Mouse (Mus musculus) limb, embryonic 13.5 days (tissue): ENCODE results near the gene Acd. TPM values are rescaled to one million over a fixed set of nuclear protein-coding genes. Genes with fewer than 3 reads are reported as not detected.

Source experiments
- ATAC-seq: fragments of 200-750 bp; cut with Nextera tagmentation; 2 replicates; pipeline ENCODE4 v1.8.0; 2017; ENCODE audit warnings: low read depth, moderate number of reproducible peaks, moderate TSS enrichment; ENCODE audit not compliant: low FRiP score
- H3K27ac ChIP-seq: fragments of 300-500 bp; sonication (generic); 2 replicates; pipeline ENCODE4 v1.5.1; 2015; ENCODE audit warnings: inconsistent platforms, mild to moderate bottlenecking, moderate library complexity
- H3K27me3 ChIP-seq: fragments of 300-500 bp; sonication (generic); 2 replicates; pipeline ENCODE4 v1.6.1; 2015; ENCODE audit warnings: mild to moderate bottlenecking, inconsistent platforms
- H3K36me3 ChIP-seq: fragments of 300-500 bp; sonication (generic); 2 replicates; pipeline ENCODE4 v1.6.1; 2015; ENCODE audit warnings: inconsistent platforms, mild to moderate bottlenecking, moderate library complexity
- H3K4me1 ChIP-seq: fragments of 300-500 bp; sonication (generic); 2 replicates; pipeline ENCODE4 v1.6.1; 2015; ENCODE audit warnings: inconsistent platforms
- H3K4me2 ChIP-seq: fragments of 300-500 bp; sonication (generic); replicated peaks from 2 replicates; pipeline ENCODE4 v1.6.1; 2015; ENCODE audit warnings: inconsistent platforms, mild to moderate bottlenecking, moderate library complexity
- H3K4me3 ChIP-seq: fragments of 300-500 bp; sonication (generic); 2 replicates; pipeline ENCODE4 v1.5.1; 2015; ENCODE audit warnings: moderate library complexity, mild to moderate bottlenecking, inconsistent platforms
- H3K9ac ChIP-seq: fragments of 300-500 bp; sonication (generic); 2 replicates; pipeline ENCODE4 v1.6.1; 2015; ENCODE audit warnings: mild to moderate bottlenecking, inconsistent platforms
- H3K9me3 ChIP-seq: fragments of 300-500 bp; sonication (generic); 2 replicates; pipeline ENCODE4 v1.6.1; 2016; ENCODE audit warnings: inconsistent platforms
- WGBS: fragments of 180-500 bp; shearing (Covaris S2); methylation state at CpG from one replicate; pipeline ENCODE4 v1.1.7; 2015; 5-methylcytosine and 5-hydroxymethylcytosine counted together
- polyA plus RNA-seq: library from polyadenylated mRNA; unstranded; fragments of >200 nt; fragmentation: Nextera tagmentation; extraction: Ambion mirVana; gene quantifications from 2 replicates; pipeline ENCODE4 v1.2.1, GENCODE M21; 2015

The Acd gene
- polyA plus RNA-seq, 1 experiment from 2014 or later = 81.5 TPM

DNA sequence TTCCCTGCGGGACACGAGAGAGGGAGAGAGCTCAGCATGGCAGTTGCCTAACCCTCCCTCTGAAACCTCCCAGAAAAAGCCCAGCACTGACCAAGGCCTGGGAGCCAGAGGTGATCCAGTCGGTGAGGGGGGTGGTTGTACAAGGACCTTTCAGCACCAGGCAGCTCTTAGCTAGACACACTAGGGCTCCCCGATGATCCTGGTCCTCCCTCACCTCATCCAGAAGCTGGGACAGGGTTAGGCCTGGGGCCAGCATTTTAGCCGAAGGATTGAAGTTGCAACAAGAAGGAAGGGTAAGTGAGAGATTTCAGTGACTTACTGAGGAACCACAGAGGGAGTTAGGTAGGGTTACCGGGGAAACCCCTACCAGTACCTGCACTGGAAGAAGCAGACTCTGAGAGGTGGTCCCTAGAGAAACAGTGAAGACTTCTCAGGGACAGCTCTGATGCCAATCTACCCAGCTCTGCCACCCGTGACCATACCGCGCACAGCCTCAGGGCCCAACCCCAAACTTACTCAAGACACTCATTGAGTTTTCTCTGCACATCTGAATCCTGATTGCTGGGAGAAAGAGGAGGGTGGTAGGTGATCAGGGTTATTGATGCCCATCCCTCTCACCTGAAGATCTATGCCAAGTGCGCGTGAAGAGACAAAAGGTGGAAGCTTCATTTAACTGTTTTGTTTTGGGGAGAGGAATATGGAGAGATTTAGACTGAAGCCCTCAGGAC lies 1.2 kb downstream of the Acd start:
- no peak overlapping the region for H3K27ac ChIP-seq
- 91% methylated on average over 11 of the region's 11 CpGs for WGBS

DNA sequence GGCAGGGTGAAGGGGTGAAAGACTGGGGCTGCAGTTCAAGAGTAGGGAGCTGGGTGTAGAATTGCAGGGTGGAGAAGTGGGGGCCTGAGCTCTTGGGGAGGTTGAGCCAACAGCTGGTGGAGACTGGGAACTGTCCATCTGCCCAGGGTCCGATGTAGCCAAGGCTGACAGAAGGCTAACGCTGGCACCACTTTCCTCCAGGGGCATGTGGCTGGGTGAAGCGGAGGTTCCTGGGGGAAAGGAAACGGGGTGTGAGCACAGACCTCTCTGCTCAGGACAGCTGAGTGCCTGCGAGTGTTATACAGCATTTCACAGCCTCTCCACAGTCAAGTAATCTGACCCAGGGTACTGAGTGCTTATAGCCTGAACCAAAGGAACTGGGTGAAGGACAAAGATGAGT lies 2.2 kb downstream of the Acd start:
- no peak for ATAC-seq
- no peaks in the 10 kb centered on the region for H3K9me3 ChIP-seq
- no peak overlapping the region for H3K4me3 ChIP-seq
- peaks cover 22% of the 10 kb centered on the region for H3K27me3 ChIP-seq
- no peak overlapping the region for H3K9ac ChIP-seq
- H3K4me2 ChIP-seq = no peak overlapping the region
- H3K27ac ChIP-seq = no peak overlapping the region
- H3K4me1 ChIP-seq = peaks cover 25% of the 10 kb centered on the region
- H3K36me3 ChIP-seq = peaks cover 43% of the 10 kb centered on the region
- WGBS = 87% methylated on average over 5 of the region's 5 CpGs

More for the DNA sequence above, 1.2 kb downstream of the Acd start:
- peaks cover 18% of the 10 kb centered on the region for H3K4me1 ChIP-seq
- H3K4me3 ChIP-seq = peak overlapping the region; percentile 71
- ATAC-seq = no peak
- no peaks in the 10 kb centered on the region for H3K9me3 ChIP-seq
- H3K27me3 ChIP-seq = peaks cover 14% of the 10 kb centered on the region
- peak overlapping the region; percentile 87 for H3K4me2 ChIP-seq
- peaks cover 51% of the 10 kb centered on the region for H3K36me3 ChIP-seq
- peak overlapping the region; percentile 71 for H3K9ac ChIP-seq

DNA sequence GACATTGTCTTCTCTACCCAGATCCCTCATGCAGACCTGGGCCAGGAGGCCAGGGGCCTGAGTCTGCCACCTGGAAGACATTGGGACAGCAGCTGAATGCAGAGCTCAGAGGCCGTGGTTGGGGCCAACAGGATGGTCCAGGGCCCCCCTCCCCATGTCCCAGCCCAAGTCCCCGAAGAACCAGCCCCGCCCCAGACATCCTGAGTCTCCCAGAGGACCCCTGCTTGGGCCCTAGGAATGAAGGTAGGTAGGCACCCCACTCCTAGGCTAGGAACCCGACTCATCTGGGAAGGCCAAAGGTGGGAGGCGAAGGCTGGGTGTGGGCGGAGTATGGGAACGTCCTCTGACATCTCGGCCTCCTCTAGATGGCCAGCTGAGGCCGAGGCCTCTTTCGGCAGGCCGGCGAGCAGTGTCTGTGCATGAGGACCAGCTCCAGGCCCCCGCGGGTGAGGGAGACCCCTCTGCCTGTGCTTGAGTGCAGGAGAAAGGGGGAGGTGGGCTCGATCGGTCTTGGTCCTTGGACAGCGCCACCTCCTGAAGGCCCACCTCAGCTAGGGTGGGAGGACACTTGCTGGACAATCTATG lies 3.6 kb downstream of the Acd start:
- ATAC-seq = no peak
- Histone ChIP-seq H3K9me3 (peaks cover 6% of the 10 kb centered on the region; the same call in 1 of the 2 replicates), H3K27me3 (peaks cover 26% of the 10 kb centered on the region), H3K36me3 (peaks cover 33% of the 10 kb centered on the region), H3K27ac (no peak overlapping the region), H3K9ac (no peak overlapping the region), H3K4me1 (peaks cover 25% of the 10 kb centered on the region), H3K4me3 (no peak overlapping the region), H3K4me2 (no peak overlapping the region)
- 94% methylated on average over 17 of the region's 17 CpGs for WGBS

DNA sequence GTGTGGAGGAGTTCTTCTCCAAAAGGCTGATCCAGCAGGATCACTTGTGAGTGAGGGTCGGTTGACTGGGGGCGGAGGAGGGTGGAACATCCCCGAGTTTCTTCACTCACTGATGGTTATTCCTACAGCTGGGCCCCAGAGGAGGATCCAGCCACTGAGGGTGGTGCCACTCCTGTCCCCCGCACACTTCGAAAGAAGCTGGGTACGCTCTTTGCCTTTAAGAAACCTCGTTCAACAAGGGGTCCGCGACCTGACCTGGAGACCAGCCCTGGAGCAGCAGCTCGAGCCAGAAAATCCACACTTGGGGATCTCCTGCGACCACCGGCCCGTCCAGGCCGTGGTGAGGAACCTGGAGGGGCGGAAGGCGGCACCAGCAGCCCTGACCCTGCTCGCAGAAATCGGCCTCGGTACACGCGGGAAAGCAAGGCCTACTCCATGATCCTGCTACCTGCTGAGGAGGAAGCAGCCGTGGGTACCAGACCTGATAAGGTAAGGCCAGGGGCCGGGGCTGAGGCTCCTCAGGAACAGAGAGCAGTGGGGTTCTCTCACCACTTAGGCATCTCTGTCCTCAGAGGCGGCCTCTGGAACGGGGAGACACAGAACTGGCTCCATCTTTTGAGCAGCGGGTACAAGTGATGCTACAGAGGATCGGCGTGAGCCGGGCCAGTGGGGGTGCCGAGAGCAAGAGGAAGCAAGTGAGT lies 5.7 kb downstream of the Acd start:
- Histone ChIP-seq H3K36me3 (peaks cover 33% of the 10 kb centered on the region), H3K4me2 (no peak overlapping the region), H3K9me3 (peaks cover 6% of the 10 kb centered on the region; the same call in 1 of the 2 replicates), H3K27ac (no peak overlapping the region), H3K9ac (no peak overlapping the region), H3K4me3 (no peak overlapping the region), H3K27me3 (peaks cover 26% of the 10 kb centered on the region), H3K4me1 (peaks cover 16% of the 10 kb centered on the region)
- 82% methylated on average over 30 of the region's 30 CpGs for WGBS
- ATAC-seq = no peak

DNA sequence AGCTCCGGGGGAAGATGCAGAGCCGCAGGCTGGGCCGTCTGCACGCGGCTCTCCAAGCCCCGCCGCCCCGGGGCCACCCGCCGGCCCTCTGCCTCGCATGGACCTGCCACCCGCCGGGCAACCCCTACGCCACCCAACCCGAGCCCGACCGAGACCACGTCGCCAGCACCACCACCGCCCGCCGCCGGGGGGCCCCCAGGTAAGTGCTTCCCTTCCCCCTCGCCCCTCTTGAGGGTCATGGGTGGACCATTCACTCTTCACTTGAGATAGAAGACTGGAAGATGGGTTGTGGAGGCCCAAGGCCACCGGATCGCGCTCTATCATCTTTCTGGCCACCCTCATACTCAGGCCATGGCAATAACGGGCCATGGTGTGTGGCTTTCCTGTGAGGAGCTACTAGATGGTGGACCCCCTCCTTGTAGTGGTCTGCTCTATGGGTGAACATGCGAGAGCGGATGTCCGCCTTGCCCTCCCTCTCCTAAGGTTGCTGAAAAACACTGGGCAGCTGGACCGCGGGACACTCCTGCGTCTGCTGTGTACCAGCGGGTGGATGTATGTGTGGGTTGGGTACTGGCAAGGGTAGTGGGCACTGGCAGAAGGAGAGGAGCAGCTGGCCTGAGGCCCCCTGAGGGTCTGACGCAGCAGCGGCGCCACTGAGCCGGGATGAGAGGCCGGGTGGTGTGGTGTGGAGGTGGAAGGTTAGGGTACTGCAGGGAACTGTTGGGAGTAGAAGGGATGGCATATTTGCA lies 6.7 kb downstream of the Acd start:
- H3K27me3 ChIP-seq = peaks cover 33% of the 10 kb centered on the region
- no peak overlapping the region for H3K27ac ChIP-seq
- 8% methylated on average over 40 of the region's 40 CpGs for WGBS
- H3K4me3 ChIP-seq = peak overlapping the region; percentile 48
- H3K9ac ChIP-seq = peak overlapping the region; percentile 57
- H3K4me2 ChIP-seq = peak overlapping the region; percentile 97
- H3K4me1 ChIP-seq = peaks cover 8% of the 10 kb centered on the region
- H3K9me3 ChIP-seq = peaks cover 6% of the 10 kb centered on the region; the same call in 1 of the 2 replicates
- peak; percentile 29 for ATAC-seq
- H3K36me3 ChIP-seq = peaks cover 30% of the 10 kb centered on the region

DNA sequence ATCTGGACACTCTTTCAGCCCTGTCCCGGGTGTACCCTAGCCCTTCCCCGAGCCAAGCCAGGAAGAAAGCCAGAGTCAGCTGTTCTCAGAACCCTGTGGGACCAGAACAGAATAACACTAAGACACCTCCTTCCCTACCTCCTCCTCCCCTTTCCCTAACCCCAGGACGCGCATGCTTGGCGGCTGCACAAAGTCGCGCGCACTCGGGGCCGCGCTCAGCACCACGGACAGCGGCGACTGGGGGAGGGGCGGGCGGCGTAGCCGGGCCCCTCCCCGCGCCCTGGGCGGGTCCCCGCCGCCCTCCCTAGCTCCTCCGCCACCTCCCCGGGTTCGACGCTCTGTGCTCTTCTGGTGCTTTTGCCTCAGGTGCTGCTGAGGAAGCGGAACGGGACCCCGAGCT lies 7.3 kb downstream of the Acd start:
- H3K4me3 ChIP-seq = peak overlapping the region; percentile 48
- H3K36me3 ChIP-seq = peaks cover 25% of the 10 kb centered on the region
- peak overlapping the region; percentile 97 for H3K4me2 ChIP-seq
- peak overlapping the region; percentile 57 for H3K9ac ChIP-seq
- ATAC-seq = peak; percentile 56
- no peak overlapping the region for H3K27ac ChIP-seq
- 5% methylated on average over 30 of the region's 30 CpGs for WGBS
- H3K9me3 ChIP-seq = peaks cover 6% of the 10 kb centered on the region; the same call in 1 of the 2 replicates
- peaks cover 33% of the 10 kb centered on the region for H3K27me3 ChIP-seq
- H3K4me1 ChIP-seq = peaks cover 8% of the 10 kb centered on the region

DNA sequence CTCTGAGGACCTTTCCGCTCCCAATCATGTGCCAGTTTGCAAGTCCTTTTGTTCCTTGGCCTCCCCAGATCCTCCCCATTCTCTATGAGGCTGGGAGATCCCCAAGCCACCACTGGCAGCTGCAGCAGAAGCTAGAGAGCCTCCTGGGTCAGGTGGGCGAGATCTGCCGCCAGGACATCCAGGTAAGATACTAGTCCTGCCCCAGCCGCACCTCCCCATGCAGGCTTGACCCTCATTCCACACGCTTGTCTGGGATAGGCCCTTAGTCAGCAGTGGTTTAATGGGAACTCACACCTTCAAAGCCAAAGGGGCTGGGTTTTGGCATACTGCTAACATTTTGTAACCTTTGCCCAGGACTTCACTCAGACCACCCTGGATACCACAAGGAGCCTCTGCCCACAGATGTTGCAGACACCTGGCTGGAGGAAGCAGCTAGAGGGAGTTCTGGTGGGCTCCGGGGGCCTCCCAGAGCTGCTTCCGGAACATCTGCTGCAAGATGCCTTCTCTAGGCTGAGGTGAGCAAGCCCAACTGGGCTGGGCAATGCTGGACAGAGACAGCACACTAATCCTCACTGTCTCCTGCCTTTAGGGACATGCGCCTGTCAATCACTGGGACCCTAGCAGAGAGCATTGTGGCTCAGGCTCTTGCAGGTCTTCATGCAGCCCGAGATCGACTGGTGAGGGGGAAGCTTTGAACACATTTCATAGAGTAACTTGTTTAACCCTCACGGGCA lies 8.3 kb downstream of the Acd start:
- 89% methylated on average over 11 of the region's 11 CpGs for WGBS
- H3K9ac ChIP-seq = no peak overlapping the region
- no peak for ATAC-seq
- H3K36me3 ChIP-seq = peaks cover 14% of the 10 kb centered on the region
- no peak overlapping the region for H3K4me2 ChIP-seq
- peaks cover 6% of the 10 kb centered on the region; the same call in 1 of the 2 replicates for H3K9me3 ChIP-seq
- H3K27ac ChIP-seq = no peak overlapping the region
- peaks cover 33% of the 10 kb centered on the region for H3K27me3 ChIP-seq
- no peak overlapping the region for H3K4me3 ChIP-seq
- peaks cover 8% of the 10 kb centered on the region for H3K4me1 ChIP-seq

DNA sequence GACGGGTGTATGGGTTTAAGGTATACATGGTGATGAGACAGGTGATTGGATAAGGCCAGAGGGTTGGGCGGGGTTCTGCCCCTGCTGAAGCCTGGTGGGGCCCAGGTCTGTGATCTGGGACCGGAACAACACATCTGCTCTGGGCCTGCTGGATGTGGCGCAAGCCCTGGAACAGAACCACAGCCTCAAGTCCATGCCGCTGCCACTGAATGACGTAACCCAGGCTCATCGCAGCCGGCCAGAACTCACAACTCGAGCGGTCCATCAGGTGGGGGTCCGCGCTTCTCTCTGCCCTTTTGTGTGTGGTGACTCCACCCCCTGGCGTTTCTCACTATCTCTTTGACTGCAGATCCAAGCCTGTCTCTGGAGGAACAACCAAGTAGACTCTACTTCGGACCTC lies 9.9 kb downstream of the Acd start:
- Histone ChIP-seq H3K9me3 (peaks cover 6% of the 10 kb centered on the region; the same call in 1 of the 2 replicates), H3K36me3 (peaks cover 3% of the 10 kb centered on the region; the same call in 1 of the 2 replicates), H3K27me3 (peaks cover 29% of the 10 kb centered on the region), H3K9ac (no peak overlapping the region), H3K4me2 (no peak overlapping the region), H3K4me1 (peaks cover 15% of the 10 kb centered on the region), H3K27ac (no peak overlapping the region), H3K4me3 (no peak overlapping the region)
- WGBS = 78% methylated on average over 14 of the region's 14 CpGs
- ATAC-seq = no peak

DNA sequence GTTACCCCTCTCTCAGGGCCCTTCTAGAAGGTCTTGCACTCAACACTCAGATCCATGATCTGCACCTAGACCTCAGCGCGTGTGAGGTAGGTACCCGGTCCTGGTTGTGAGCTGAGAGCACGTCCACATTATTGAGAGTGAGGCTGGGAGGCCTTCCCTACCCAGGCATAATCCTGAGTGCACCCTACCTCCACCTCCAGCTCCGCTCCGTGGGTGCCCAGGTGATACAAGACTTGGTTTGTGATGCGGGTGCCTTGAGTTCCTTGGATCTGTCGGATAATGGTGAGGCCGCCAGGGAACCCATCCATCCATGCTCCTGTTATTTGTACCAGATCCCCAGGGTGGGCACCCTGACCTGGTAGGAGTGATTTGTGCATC lies 10.9 kb downstream of the Acd start:
- Histone ChIP-seq H3K4me3 (no peak overlapping the region), H3K27ac (no peak overlapping the region), H3K27me3 (peaks cover 22% of the 10 kb centered on the region), H3K4me1 (peaks cover 21% of the 10 kb centered on the region), H3K36me3 (peaks cover 3% of the 10 kb centered on the region; the same call in 1 of the 2 replicates), H3K9ac (no peak overlapping the region), H3K4me2 (no peak overlapping the region), H3K9me3 (peaks cover 6% of the 10 kb centered on the region; the same call in 1 of the 2 replicates)
- ATAC-seq = no peak
- WGBS = 87% methylated on average over 9 of the region's 9 CpGs

DNA sequence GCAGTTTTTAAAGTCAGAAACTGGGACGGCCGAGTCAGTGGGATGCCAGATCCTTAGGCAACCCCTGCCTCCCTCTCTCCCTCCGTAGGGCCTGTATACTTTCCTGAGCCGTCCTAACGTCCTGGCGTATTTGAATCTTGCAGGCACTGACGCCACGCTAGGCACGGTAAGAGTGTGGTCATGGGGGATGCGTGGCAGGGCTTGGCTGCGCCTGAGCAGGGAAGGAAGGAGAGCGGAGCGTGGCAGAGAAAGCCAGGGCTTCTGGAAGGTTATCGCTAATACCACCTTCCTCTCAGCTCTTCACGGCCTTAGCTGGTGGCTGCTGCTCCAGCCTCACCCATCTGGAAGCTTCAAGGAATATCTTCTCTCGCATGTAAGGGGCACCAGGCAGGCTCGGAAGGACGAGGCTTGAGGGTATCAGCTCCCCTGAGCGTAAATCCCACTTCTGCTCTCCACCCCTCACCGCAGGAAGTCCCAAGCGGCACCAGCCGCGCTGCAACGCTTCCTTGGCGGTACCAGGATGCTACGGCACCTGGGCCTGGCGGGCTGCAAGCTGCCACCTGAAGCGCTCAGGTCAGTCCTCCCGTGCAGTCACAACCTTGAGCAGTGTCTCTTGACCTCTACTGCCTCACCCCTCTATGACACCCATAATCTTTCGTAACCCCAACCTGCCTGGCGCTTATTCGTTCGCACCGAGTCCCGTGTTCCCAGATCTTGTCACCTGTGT lies 11.5 kb downstream of the Acd start:
- peaks cover 16% of the 10 kb centered on the region for H3K27me3 ChIP-seq
- H3K4me2 ChIP-seq = no peak overlapping the region
- H3K4me1 ChIP-seq = peaks cover 20% of the 10 kb centered on the region
- peaks cover 6% of the 10 kb centered on the region; the same call in 1 of the 2 replicates for H3K9me3 ChIP-seq
- H3K27ac ChIP-seq = no peak overlapping the region
- WGBS = 54% methylated on average over 35 of the region's 35 CpGs
- peaks cover 6% of the 10 kb centered on the region; the same call in 1 of the 2 replicates for H3K36me3 ChIP-seq
- H3K4me3 ChIP-seq = no peak overlapping the region
- no peak for ATAC-seq
- no peak overlapping the region for H3K9ac ChIP-seq
